Mouse (Mus musculus): Measurements from ENCODE around the gene P3h3. TPM values are rescaled to one million over a fixed set of nuclear protein-coding genes. Genes with fewer than 3 reads are reported as not detected.
"Not testable (repeated sequence)": the region's sequence is repeated elsewhere in the genome, so short reads cannot be mapped to it uniquely, and the experiment has no call there.

Gene P3h3
- polyA plus RNA-seq, 1 experiment from 2014 or later, result 0.76 TPM

- no peak overlapping the region for H3K4me2 ChIP-seq (ENCODE audit: low read depth, low read length)
- no peaks in the 10 kb centered on the region for H3K9me3 ChIP-seq (replicated peaks; ENCODE audit: control insufficient read depth, low read length)
- H3K9ac ChIP-seq (ENCODE audit: low read depth, low read length), result no peak overlapping the region
- no peaks in the 10 kb centered on the region for H3K27me3 ChIP-seq (ENCODE audit: control insufficient read depth, insufficient read depth, low read depth, low read length)
- no peak overlapping the region for H3K4me3 ChIP-seq (ENCODE audit: low read depth, low read length)
- no peak overlapping the region for H3K27ac ChIP-seq (ENCODE audit: low read length)
- WGBS (ENCODE audit: insufficient replicate concordance), result 17% methylated on average over 3 of the region's 3 CpGs
- no peak for ATAC-seq (ENCODE audit: low read depth)
- H3K36me3 ChIP-seq (ENCODE audit: control insufficient read depth, insufficient read depth), result no peaks in the 10 kb centered on the region
- H3K4me1 ChIP-seq (ENCODE audit: control insufficient read depth, low read depth, low read length), result no peaks in the 10 kb centered on the region
These were observed 40.8 kb upstream of the P3h3 start for GRCm38 (mm10) chr6:124898359-124898758.

GRCm38 (mm10) chr6:124894113-124894512 is 36.6 kb upstream of the P3h3 start:
- not testable (repeated sequence) for H3K4me1 ChIP-seq (ENCODE audit: control insufficient read depth, low read depth, low read length); ATAC-seq (ENCODE audit: low read depth); H3K9ac ChIP-seq (ENCODE audit: low read depth, low read length); H3K4me3 ChIP-seq (ENCODE audit: low read depth, low read length); H3K4me2 ChIP-seq (ENCODE audit: low read depth, low read length); H3K27ac ChIP-seq (ENCODE audit: low read length); H3K9me3 ChIP-seq (replicated peaks; ENCODE audit: control insufficient read depth, low read length); H3K27me3 ChIP-seq (ENCODE audit: control insufficient read depth, insufficient read depth, low read depth, low read length); H3K36me3 ChIP-seq (ENCODE audit: control insufficient read depth, insufficient read depth)
- 63% methylated on average over 2 of the region's 2 CpGs for WGBS (ENCODE audit: insufficient replicate concordance)

GRCm38 (mm10) chr6:124890997-124891396 is 33.4 kb upstream of the P3h3 start:
- 52% methylated on average over 6 of the region's 6 CpGs for WGBS (ENCODE audit: insufficient replicate concordance)
- H3K27me3 ChIP-seq (ENCODE audit: control insufficient read depth, insufficient read depth, low read depth, low read length), result no peaks in the 10 kb centered on the region
- no peaks in the 10 kb centered on the region for H3K9me3 ChIP-seq (replicated peaks; ENCODE audit: control insufficient read depth, low read length)
- H3K9ac ChIP-seq (ENCODE audit: low read depth, low read length), result no peak overlapping the region
- no peak overlapping the region for H3K27ac ChIP-seq (ENCODE audit: low read length)
- no peaks in the 10 kb centered on the region for H3K4me1 ChIP-seq (ENCODE audit: control insufficient read depth, low read depth, low read length)
- no peak overlapping the region for H3K4me3 ChIP-seq (ENCODE audit: low read depth, low read length)
- no peak overlapping the region for H3K4me2 ChIP-seq (ENCODE audit: low read depth, low read length)
- H3K36me3 ChIP-seq (ENCODE audit: control insufficient read depth, insufficient read depth), result no peaks in the 10 kb centered on the region
- ATAC-seq (ENCODE audit: low read depth), result no peak

- Histone ChIP-seq H3K9me3 (replicated peaks; ENCODE audit: control insufficient read depth, low read length) (no peaks in the 10 kb centered on the region), H3K4me3 (ENCODE audit: low read depth, low read length) (no peak overlapping the region), H3K27ac (ENCODE audit: low read length) (no peak overlapping the region), H3K4me1 (ENCODE audit: control insufficient read depth, low read depth, low read length) (no peaks in the 10 kb centered on the region), H3K27me3 (ENCODE audit: control insufficient read depth, insufficient read depth, low read depth, low read length) (no peaks in the 10 kb centered on the region), H3K9ac (ENCODE audit: low read depth, low read length) (no peak overlapping the region), H3K4me2 (ENCODE audit: low read depth, low read length) (no peak overlapping the region), H3K36me3 (ENCODE audit: control insufficient read depth, insufficient read depth) (no peaks in the 10 kb centered on the region)
- 62% methylated on average over 6 of the region's 6 CpGs for WGBS (ENCODE audit: insufficient replicate concordance)
- ATAC-seq (ENCODE audit: low read depth), result no peak
These were observed 31.1 kb upstream of the P3h3 start for GRCm38 (mm10) chr6:124888555-124889125.

- Histone ChIP-seq H3K9ac (ENCODE audit: low read depth, low read length) (no peak within 1 kb of the TSS), H3K4me2 (ENCODE audit: low read depth, low read length) (no peak within 1 kb of the TSS), H3K27ac (ENCODE audit: low read length) (no peak within 1 kb of the TSS), H3K27me3 (ENCODE audit: control insufficient read depth, insufficient read depth, low read depth, low read length) (no peaks in the 10 kb centered on the region), H3K9me3 (replicated peaks; ENCODE audit: control insufficient read depth, low read length) (no peaks in the 10 kb centered on the region), H3K4me3 (ENCODE audit: low read depth, low read length) (no peak within 1 kb of the TSS), H3K4me1 (ENCODE audit: control insufficient read depth, low read depth, low read length) (no peaks in the 10 kb centered on the region), H3K36me3 (ENCODE audit: control insufficient read depth, insufficient read depth) (no peaks in the 10 kb centered on the region)
- no peak for ATAC-seq (ENCODE audit: low read depth)
- 54% methylated on average over 9 of the region's 9 CpGs for whole genome bisulfite sequencing (ENCODE audit: insufficient replicate concordance)
These were observed 30.4 kb upstream of the P3h3 start, which contains the start of gene Cd4 for GRCm38 (mm10) chr6:124887986-124888385. Cd4 (minus strand) TSS chr6:124888221.

- Histone ChIP-seq H3K36me3 (ENCODE audit: control insufficient read depth, insufficient read depth) (no peaks in the 10 kb centered on the region), H3K4me1 (ENCODE audit: control insufficient read depth, low read depth, low read length) (no peaks in the 10 kb centered on the region), H3K9ac (ENCODE audit: low read depth, low read length) (no peak overlapping the region), H3K4me3 (ENCODE audit: low read depth, low read length) (no peak overlapping the region), H3K27me3 (ENCODE audit: control insufficient read depth, insufficient read depth, low read depth, low read length) (no peaks in the 10 kb centered on the region), H3K4me2 (ENCODE audit: low read depth, low read length) (no peak overlapping the region), H3K27ac (ENCODE audit: low read length) (no peak overlapping the region), H3K9me3 (replicated peaks; ENCODE audit: control insufficient read depth, low read length) (no peaks in the 10 kb centered on the region)
- no peak for ATAC-seq (ENCODE audit: low read depth)
- WGBS (ENCODE audit: insufficient replicate concordance), result 68% methylated on average over 8 of the region's 8 CpGs
These were observed 28.4 kb upstream of the P3h3 start for GRCm38 (mm10) chr6:124885956-124886381.

- Histone ChIP-seq H3K4me1 (ENCODE audit: control insufficient read depth, low read depth, low read length) (no peaks in the 10 kb centered on the region), H3K36me3 (ENCODE audit: control insufficient read depth, insufficient read depth) (no peaks in the 10 kb centered on the region), H3K4me3 (ENCODE audit: low read depth, low read length) (no peak overlapping the region), H3K27ac (ENCODE audit: low read length) (no peak overlapping the region), H3K9me3 (replicated peaks; ENCODE audit: control insufficient read depth, low read length) (no peaks in the 10 kb centered on the region), H3K27me3 (ENCODE audit: control insufficient read depth, insufficient read depth, low read depth, low read length) (no peaks in the 10 kb centered on the region), H3K9ac (ENCODE audit: low read depth, low read length) (no peak overlapping the region), H3K4me2 (ENCODE audit: low read depth, low read length) (no peak overlapping the region)
- 51% methylated on average over 10 of the region's 10 CpGs for WGBS (ENCODE audit: insufficient replicate concordance)
- no peak for ATAC-seq (ENCODE audit: low read depth)
These were observed 27.4 kb upstream of the P3h3 start for GRCm38 (mm10) chr6:124884714-124885500.

- ATAC-seq (ENCODE audit: low read depth), result no peak
- no peak overlapping the region for H3K4me2 ChIP-seq (ENCODE audit: low read depth, low read length)
- WGBS (ENCODE audit: insufficient replicate concordance), result 68% methylated on average over 10 of the region's 10 CpGs
- no peaks in the 10 kb centered on the region for H3K9me3 ChIP-seq (replicated peaks; ENCODE audit: control insufficient read depth, low read length)
- H3K9ac ChIP-seq (ENCODE audit: low read depth, low read length), result no peak overlapping the region
- no peaks in the 10 kb centered on the region for H3K36me3 ChIP-seq (ENCODE audit: control insufficient read depth, insufficient read depth)
- no peak overlapping the region for H3K27ac ChIP-seq (ENCODE audit: low read length)
- no peak overlapping the region for H3K4me3 ChIP-seq (ENCODE audit: low read depth, low read length)
- H3K4me1 ChIP-seq (ENCODE audit: control insufficient read depth, low read depth, low read length), result no peaks in the 10 kb centered on the region
- H3K27me3 ChIP-seq (ENCODE audit: control insufficient read depth, insufficient read depth, low read depth, low read length), result no peaks in the 10 kb centered on the region
These were observed 25.8 kb upstream of the P3h3 start for GRCm38 (mm10) chr6:124883351-124883750.

- 73% methylated on average over 9 of the region's 9 CpGs for WGBS (ENCODE audit: insufficient replicate concordance)
- Histone ChIP-seq H3K9ac (ENCODE audit: low read depth, low read length) (no peak overlapping the region), H3K27me3 (ENCODE audit: control insufficient read depth, insufficient read depth, low read depth, low read length) (no peaks in the 10 kb centered on the region), H3K4me1 (ENCODE audit: control insufficient read depth, low read depth, low read length) (no peaks in the 10 kb centered on the region), H3K4me2 (ENCODE audit: low read depth, low read length) (no peak overlapping the region), H3K9me3 (replicated peaks; ENCODE audit: control insufficient read depth, low read length) (no peaks in the 10 kb centered on the region), H3K4me3 (ENCODE audit: low read depth, low read length) (no peak overlapping the region), H3K36me3 (ENCODE audit: control insufficient read depth, insufficient read depth) (no peaks in the 10 kb centered on the region), H3K27ac (ENCODE audit: low read length) (no peak overlapping the region)
- ATAC-seq (ENCODE audit: low read depth), result no peak
These were observed 24.3 kb upstream of the P3h3 start for GRCm38 (mm10) chr6:124881821-124882220.
